10 mouse cellular contexts compared by ENCODE assay signal in the genomic region with DNA sequence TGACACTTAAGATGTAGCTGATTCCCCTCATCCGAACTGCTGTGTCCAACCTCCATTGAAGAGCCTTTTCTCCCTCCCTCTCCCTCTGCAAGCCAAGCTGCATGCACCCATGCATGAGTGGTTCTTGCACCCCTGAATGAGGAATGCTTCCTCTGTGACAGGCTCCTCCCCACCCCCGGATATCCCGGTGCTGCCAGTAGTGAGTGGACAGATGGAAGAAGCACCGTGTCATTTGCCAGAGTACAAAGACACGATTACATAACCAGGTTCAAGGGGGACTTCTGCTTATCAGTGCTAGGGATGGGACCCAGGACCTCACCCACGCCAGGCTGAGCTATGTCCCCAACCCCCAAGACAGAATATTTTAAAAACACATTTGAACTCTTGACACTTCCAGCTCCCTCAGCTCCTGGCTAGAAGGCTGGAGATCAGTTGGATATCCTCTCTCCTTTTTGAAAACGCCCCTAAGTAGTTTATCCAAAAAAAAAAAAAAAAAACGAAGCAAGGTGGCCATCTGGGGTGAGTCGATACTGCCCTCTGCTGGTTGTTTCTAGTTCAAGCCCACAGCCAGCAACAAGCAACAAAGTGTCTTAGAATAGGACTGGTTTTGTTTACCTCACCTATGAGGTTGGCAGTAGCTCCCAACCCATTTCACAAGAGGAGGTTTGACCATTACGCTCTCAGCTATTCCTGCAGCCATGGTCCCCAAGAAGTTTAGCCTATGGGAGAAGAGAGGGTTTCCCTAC. TPM values are rescaled to one million over a fixed set of nuclear protein-coding genes. Genes with fewer than 3 reads are reported as not detected.
DNase-seq lines count a peak whose midpoint lies in the region; ATAC-seq lines count a peak whose summit lies in the region.
"Had no signal": no experiment of that assay in that cellular context is flagged by ENCODE, and none has a peak within 500 bp of the region (broad histone marks: within the 10 kb centered on the region; RNA-seq: fewer than 3 reads in every experiment).

No protein-coding gene starts in this region.

- no peaks in the 10 kb centered on the region for H3K9me3 ChIP-seq in hindbrain, embryonic 11.5 days (ENCODE audit: control insufficient read depth, low read length)
- no peaks in the 10 kb centered on the region for H3K9me3 ChIP-seq in hindbrain, embryonic 13.5 days
- no peaks in the 10 kb centered on the region for H3K9me3 ChIP-seq in embryonic facial prominence, embryonic 10.5 days
- H3K9me3 ChIP-seq: embryonic facial prominence, embryonic 12.5 days; limb, embryonic 13.5 days had no signal

- H3K9ac ChIP-seq in hindbrain, embryonic 11.5 days (ENCODE audit: low read depth, low read length) = no peak overlapping the region
- H3K9ac ChIP-seq in hindbrain, embryonic 13.5 days = no peak overlapping the region
- H3K9ac ChIP-seq: embryonic facial prominence, embryonic 12.5 days; limb, embryonic 13.5 days had no signal

- intact Hi-C loops in gastrocnemius, postnatal 14 days (cut with DNase I; ENCODE audit: low total_unique reads) = no loop called here

- no peaks in the 10 kb centered on the region for H3K36me3 ChIP-seq in hindbrain, embryonic 11.5 days (ENCODE audit: control insufficient read depth, insufficient read depth, low read length)
- no peaks in the 10 kb centered on the region for H3K36me3 ChIP-seq in hindbrain, embryonic 13.5 days
- no peaks in the 10 kb centered on the region for H3K36me3 ChIP-seq in embryonic facial prominence, embryonic 10.5 days (replicated peaks)
- H3K36me3 ChIP-seq: embryonic facial prominence, embryonic 12.5 days; limb, embryonic 13.5 days had no signal

- no peaks in the 10 kb centered on the region for H3K27me3 ChIP-seq in hindbrain, embryonic 11.5 days (ENCODE audit: control insufficient read depth, insufficient read depth, low read length)
- H3K27me3 ChIP-seq in hindbrain, embryonic 13.5 days = 0 out of 2 replicates have a peak, but pooled peaks cover 3% of the 10 kb centered on the region
- no peaks in the 10 kb centered on the region for H3K27me3 ChIP-seq in embryonic facial prominence, embryonic 10.5 days (replicated peaks; ENCODE audit: low read depth, poor library complexity, severe bottlenecking)
- H3K27me3 ChIP-seq: embryonic facial prominence, embryonic 12.5 days; limb, embryonic 13.5 days had no signal

- no peak overlapping the region for H3K4me2 ChIP-seq in hindbrain, embryonic 11.5 days (replicated peaks; ENCODE audit: low read depth, low read length)
- H3K4me2 ChIP-seq in hindbrain, embryonic 13.5 days = no peak overlapping the region
- H3K4me2 ChIP-seq: embryonic facial prominence, embryonic 12.5 days; limb, embryonic 13.5 days had no signal

- peak; percentile 56 for DNase-seq in hindbrain, embryonic 11.5 days (ENCODE audit: low spot score)
- peak; percentile 63 for DNase-seq in CD4-positive helper T cell, adult 2 months (ENCODE audit: low read depth, low spot score)
- DNase-seq in adrenal gland, postnatal 14 days = peak; percentile 63
- peak; percentile 40 for DNase-seq in embryonic facial prominence, embryonic 10.5 days (ENCODE audit: low spot score)
- peak; percentile 34 for DNase-seq in lung, postnatal 14 days
- no peak for DNase-seq in frontal cortex, postnatal 10 days (ENCODE audit: low spot score in 2 of 2)
- DNase-seq in gastrocnemius, postnatal 14 days = no peak

- H3K4me3 ChIP-seq in hindbrain, embryonic 11.5 days (ENCODE audit: low read depth, low read length) = no peak overlapping the region
- no peak overlapping the region for H3K4me3 ChIP-seq in hindbrain, embryonic 13.5 days
- H3K4me3 ChIP-seq in embryonic facial prominence, embryonic 10.5 days = no peak overlapping the region
- H3K4me3 ChIP-seq: embryonic facial prominence, embryonic 12.5 days; limb, embryonic 13.5 days had no signal

- H3K4me1 ChIP-seq in hindbrain, embryonic 11.5 days (replicated peaks; ENCODE audit: control insufficient read depth, insufficient read depth, low read length) = no peaks in the 10 kb centered on the region
- H3K4me1 ChIP-seq in hindbrain, embryonic 13.5 days (replicated peaks) = no peaks in the 10 kb centered on the region
- H3K4me1 ChIP-seq in embryonic facial prominence, embryonic 10.5 days = peaks cover 5% of the 10 kb centered on the region; the same call in 1 of the 2 replicates
- H3K4me1 ChIP-seq: embryonic facial prominence, embryonic 12.5 days; limb, embryonic 13.5 days had no signal

- no peak overlapping the region for H3K27ac ChIP-seq in hindbrain, embryonic 11.5 days (ENCODE audit: low read depth, low read length)
- H3K27ac ChIP-seq in hindbrain, embryonic 13.5 days = no peak overlapping the region
- H3K27ac ChIP-seq in embryonic facial prominence, embryonic 10.5 days (replicated peaks) = no peak overlapping the region
- H3K27ac ChIP-seq: embryonic facial prominence, embryonic 12.5 days; limb, embryonic 13.5 days had no signal

- ATAC-seq in hindbrain, embryonic 11.5 days (ENCODE audit: low FRiP score) = no peak
- no peak for ATAC-seq in hindbrain, embryonic 13.5 days (ENCODE audit: low FRiP score)

- 44% methylated on average over 10 of the region's 10 CpGs for WGBS in hindbrain, embryonic 11.5 days
- WGBS in hindbrain, embryonic 13.5 days = 40% methylated on average over 10 of the region's 10 CpGs
- 44% methylated on average over 10 of the region's 10 CpGs for WGBS in embryonic facial prominence, embryonic 10.5 days

RNA-seq across cellular contexts. Expression of gene Fbxo21, which starts 20.7 kb away (rescaled TPM):
- polyA plus RNA-seq in hindbrain, embryonic 11.5 days (2014; fragmentation: Nextera tagmentation; extraction: Ambion mirVana) = 80.2 and 93.6 TPM in 2 replicates
- 141 and 149 TPM in 2 replicates for polyA plus RNA-seq in hindbrain, embryonic 13.5 days (2015; fragmentation: Nextera tagmentation; extraction: Ambion mirVana)
- total RNA-seq in adrenal gland, postnatal 14 days (2021) = 77.8 and 121 TPM in 2 replicates
- 99.0 and 102 TPM in 2 replicates for polyA plus RNA-seq in embryonic facial prominence, embryonic 10.5 days (2016; fragmentation: Nextera tagmentation; extraction: Ambion mirVana)
- total RNA-seq in gastrocnemius, postnatal 14 days (2021) = 10 to 100 TPM in 1 of 2 experiments, 1 to 10 TPM in 1; 9.5 to 13.4 TPM

Comparison
In these comparisons a context has a peak if more than half of its experiments do, and no peak if none do; other contexts are left out.
1. DNase-seq: peak in hindbrain, embryonic 11.5 days (single experiment), CD4-positive helper T cell, adult 2 months (single experiment), adrenal gland, postnatal 14 days (single experiment), embryonic facial prominence, embryonic 10.5 days (single experiment) and lung, postnatal 14 days (single experiment); none in frontal cortex, postnatal 10 days (0 of 2) and gastrocnemius, postnatal 14 days (single experiment).